Comparison of ENCODE assay signal across 26 mouse cellular contexts in genomic region chr1:78414421-78414820, GRCm38 (mm10).
"Had no signal": no experiment of that assay in that cellular context is flagged by ENCODE, and none has a peak within 500 bp of the region (broad histone marks: within the 10 kb centered on the region; RNA-seq: fewer than 3 reads in every experiment).

No protein-coding gene starts in this region.

- DNase-seq: cerebellum, adult 8-10 months; cerebellum, adult 9-10 months; cerebellum, adult 9-11 months; cerebellum, postnatal 10 days; cerebellum, postnatal 14 days; cerebellum, postnatal 25 days; cerebellum, postnatal 36 days; embryo, embryonic 11 days; forebrain, postnatal 0 days; gastrocnemius, adult 2 months; gastrocnemius, postnatal 10 days; gastrocnemius, postnatal 14 days; gastrocnemius, postnatal 25 days; gastrocnemius, postnatal 36 days; heart, adult 2 months had no signal

- H3K4me3 ChIP-seq: embryonic facial prominence, embryonic 10.5 days; embryonic facial prominence, embryonic 12.5 days; embryonic facial prominence, embryonic 13.5 days; embryonic facial prominence, embryonic 15.5 days; erythroblast, embryonic 14.5 days; forebrain, embryonic 10.5 days; forebrain, embryonic 12.5 days; forebrain, embryonic 13.5 days; forebrain, embryonic 15.5 days; gastrocnemius, adult 2 months; heart, adult 2 months had no signal

- H3K4me2 ChIP-seq: embryonic facial prominence, embryonic 12.5 days; embryonic facial prominence, embryonic 13.5 days; embryonic facial prominence, embryonic 15.5 days; forebrain, embryonic 12.5 days; forebrain, embryonic 13.5 days; forebrain, embryonic 15.5 days had no signal

- H3K27ac ChIP-seq: embryonic facial prominence, embryonic 10.5 days; embryonic facial prominence, embryonic 12.5 days; embryonic facial prominence, embryonic 13.5 days; embryonic facial prominence, embryonic 15.5 days; forebrain, embryonic 10.5 days; forebrain, embryonic 12.5 days; forebrain, embryonic 13.5 days; forebrain, embryonic 15.5 days; gastrocnemius, adult 2 months; heart, adult 2 months had no signal

- ATAC-seq: forebrain, embryonic 13.5 days; forebrain, embryonic 14.5 days; forebrain, embryonic 15.5 days; forebrain, embryonic 16.5 days; forebrain, postnatal 0 days had no signal

- H3K4me1 ChIP-seq: embryonic facial prominence, embryonic 12.5 days; forebrain, embryonic 12.5 days; forebrain, embryonic 13.5 days; forebrain, embryonic 15.5 days had no signal

- H3K9me3 ChIP-seq: embryonic facial prominence, embryonic 10.5 days; embryonic facial prominence, embryonic 12.5 days; embryonic facial prominence, embryonic 13.5 days; embryonic facial prominence, embryonic 15.5 days; forebrain, embryonic 10.5 days; forebrain, embryonic 12.5 days; forebrain, embryonic 13.5 days; forebrain, embryonic 15.5 days had no signal

- H3K27me3 ChIP-seq: embryonic facial prominence, embryonic 12.5 days; embryonic facial prominence, embryonic 13.5 days; embryonic facial prominence, embryonic 15.5 days; forebrain, embryonic 13.5 days; forebrain, embryonic 15.5 days had no signal

- H3K36me3 ChIP-seq: embryonic facial prominence, embryonic 12.5 days; forebrain, embryonic 12.5 days had no signal

- H3K9ac ChIP-seq: embryonic facial prominence, embryonic 12.5 days; embryonic facial prominence, embryonic 13.5 days; embryonic facial prominence, embryonic 15.5 days; forebrain, embryonic 12.5 days; forebrain, embryonic 13.5 days; forebrain, embryonic 15.5 days; forebrain, postnatal 0 days had no signal
